Mouse (Mus musculus) heart, adult 2 months (tissue): ENCODE results near the gene Dhrs7b. TPM values are rescaled to one million over a fixed set of nuclear protein-coding genes. Genes with fewer than 3 reads are reported as not detected.

ENCODE experiments used
- DNase-seq, 2 experiments: peaks; one replicate each; pipeline ENCODE4 v3.0.0; 2021
- H3K27ac ChIP-seq: fragments of 200-600 bp; 2 replicates; pipeline ENCODE4 v1.8.1; 2022
- H3K27me3 ChIP-seq: fragments of 200-500 bp; 2 replicates; pipeline ENCODE4 v1.6.1; 2012; ENCODE audit warnings: mild to moderate bottlenecking, low read length, inconsistent platforms, mixed read lengths; ENCODE audit not compliant: control insufficient read depth, insufficient read depth
- H3K36me3 ChIP-seq: fragments of 200-500 bp; 2 replicates; pipeline ENCODE4 v1.6.1; 2012; ENCODE audit warnings: low read length, inconsistent platforms; ENCODE audit not compliant: control insufficient read depth, insufficient read depth
- H3K4me1 ChIP-seq: fragments of 200-500 bp; 2 replicates; pipeline ENCODE4 v1.6.1; 2011; ENCODE audit warnings: low read length; ENCODE audit not compliant: control insufficient read depth, insufficient read depth
- H3K4me3 ChIP-seq: fragments of 200-600 bp; 2 replicates; pipeline ENCODE4 v1.8.1; 2022
- H3K79me2 ChIP-seq: fragments of 200-500 bp; replicated peaks from 2 replicates; pipeline ENCODE4 v1.6.1; 2012; ENCODE audit warnings: mild to moderate bottlenecking, inconsistent platforms, low read length, moderate library complexity, mixed read lengths; ENCODE audit not compliant: control insufficient read depth, insufficient read depth
- H3K9ac ChIP-seq: fragments of 200-500 bp; 2 replicates; pipeline ENCODE4 v1.6.1; 2012; ENCODE audit warnings: low read depth, mild to moderate bottlenecking, control low read depth, inconsistent platforms, low read length, mixed read lengths
- CTCF ChIP-seq: fragments of 200-600 bp; IDR thresholded peaks from 2 replicates; pipeline ENCODE4 v1.8.1; 2022; ENCODE audit warnings: antibody characterized with exemption, mild to moderate bottlenecking, moderate library complexity
- EP300 ChIP-seq: fragments of 200-500 bp; IDR thresholded peaks from 2 replicates; pipeline ENCODE4 v1.6.1; 2011; ENCODE audit warnings: low read depth, low read length, control low read depth; ENCODE audit not compliant: insufficient read depth
- POLR2A ChIP-seq: fragments of 200-500 bp; IDR thresholded peaks from 2 replicates; pipeline ENCODE4 v1.6.1; 2011; ENCODE audit warnings: mild to moderate bottlenecking, low read depth, low read length, control low read depth; ENCODE audit not compliant: insufficient read depth
- whole genome bisulfite sequencing: fragments of 180-500 bp; shearing (Covaris S2); methylation state at CpG from one replicate; pipeline ENCODE4 v1.1.7; 2018; 5-methylcytosine and 5-hydroxymethylcytosine counted together
- intact Hi-C: fragments of 180-260 bp; cut with DNase I; formaldehyde crosslinking; loops from one replicate; pipeline ENCODE4 v1.15.1; 2025
- long read RNA-seq: library from polyadenylated mRNA; stranded (forward); transcript quantifications from one replicate; pipeline ENCODE4 v2.0.0, GENCODE M21; 2021
- polyA plus RNA-seq: library from polyadenylated mRNA; depleted of rRNA; stranded (reverse); fragments of >200 nt; gene quantifications from 2 replicates; pipeline ENCODE4 v1.2.3, GENCODE M21; 2012; rRNA removed
- total RNA-seq, 2 experiments: library from RNA; stranded (reverse); gene quantifications; 2 replicates each; pipeline ENCODE4 v1.2.3; 2021

Gene Dhrs7b
- total RNA-seq (10 to 100 TPM; 20.6 to 21.0 TPM), polyA plus RNA-seq (14.4 and 22.1 TPM in 2 replicates)
- long read RNA-seq, transcript Dhrs7b-201 (7 exons, 1,553 nt), result major isoform, 10 of 13 reads
- long read RNA-seq, partial matches to known transcripts, result 1 of 13 reads
- long read RNA-seq, other reads (novel, unspliced or antisense), result 2 of 13 reads

DNA sequence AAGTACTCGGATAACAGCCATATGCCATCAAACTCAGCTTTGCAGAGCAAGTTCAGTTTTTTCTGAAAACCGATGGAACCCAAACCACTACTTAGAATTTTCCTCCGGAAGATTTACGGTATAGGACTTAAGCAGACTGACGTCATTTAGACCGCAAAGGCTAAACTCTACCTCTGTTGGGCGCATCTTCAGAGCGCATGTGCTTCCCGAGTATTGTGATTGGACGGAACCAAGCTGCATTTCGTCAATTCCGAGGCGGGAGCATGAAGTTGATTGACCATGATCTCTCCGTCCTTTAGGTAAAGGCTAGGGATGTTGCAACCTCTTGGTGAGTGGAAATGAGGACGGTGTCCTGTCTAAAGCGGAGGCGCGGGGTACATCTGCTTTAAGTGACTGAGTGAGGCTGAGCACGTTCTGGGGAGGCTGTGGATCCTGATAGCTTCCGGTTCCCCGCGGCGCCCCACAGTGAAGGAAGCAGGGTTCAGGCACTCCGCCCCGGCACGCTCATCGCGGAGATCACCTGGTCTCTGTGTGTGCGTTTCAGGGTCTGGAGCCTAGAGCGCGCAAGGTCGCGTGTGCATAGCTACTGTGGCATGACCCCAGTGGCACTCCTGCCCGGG is at the start of gene Dhrs7b:
Gene Dhrs7b (plus strand): TSS at position 199 of the 620 bp plus-strand sequence.
- under 1% methylated on average over 34 of the region's 34 CpGs for WGBS
- peaks cover 2% of the 10 kb centered on the region for H3K4me1 ChIP-seq
- intact Hi-C loops, result loop anchor here (2.0 kb wide), 2 partner anchors 48 to 54 kb away; partner anchors contain the start of genes Smcr8, Tmem11 and Top3a
- no peaks in the 10 kb centered on the region for H3K79me2 ChIP-seq
- H3K4me3 ChIP-seq, result peak within 1 kb of the TSS; percentile 65
- peak within 1 kb of the TSS; percentile 69 for H3K9ac ChIP-seq
- peak; percentile 84 to 91 for DNase-seq
- peak within 1 kb of the TSS; percentile 85 for H3K27ac ChIP-seq
- H3K36me3 ChIP-seq, result no peaks in the 10 kb centered on the region
- no peaks in the 10 kb centered on the region for H3K27me3 ChIP-seq
- TF ChIP-seq POLR2A (peak; percentile 80), EP300 (no peak), CTCF (no peak)

DNA sequence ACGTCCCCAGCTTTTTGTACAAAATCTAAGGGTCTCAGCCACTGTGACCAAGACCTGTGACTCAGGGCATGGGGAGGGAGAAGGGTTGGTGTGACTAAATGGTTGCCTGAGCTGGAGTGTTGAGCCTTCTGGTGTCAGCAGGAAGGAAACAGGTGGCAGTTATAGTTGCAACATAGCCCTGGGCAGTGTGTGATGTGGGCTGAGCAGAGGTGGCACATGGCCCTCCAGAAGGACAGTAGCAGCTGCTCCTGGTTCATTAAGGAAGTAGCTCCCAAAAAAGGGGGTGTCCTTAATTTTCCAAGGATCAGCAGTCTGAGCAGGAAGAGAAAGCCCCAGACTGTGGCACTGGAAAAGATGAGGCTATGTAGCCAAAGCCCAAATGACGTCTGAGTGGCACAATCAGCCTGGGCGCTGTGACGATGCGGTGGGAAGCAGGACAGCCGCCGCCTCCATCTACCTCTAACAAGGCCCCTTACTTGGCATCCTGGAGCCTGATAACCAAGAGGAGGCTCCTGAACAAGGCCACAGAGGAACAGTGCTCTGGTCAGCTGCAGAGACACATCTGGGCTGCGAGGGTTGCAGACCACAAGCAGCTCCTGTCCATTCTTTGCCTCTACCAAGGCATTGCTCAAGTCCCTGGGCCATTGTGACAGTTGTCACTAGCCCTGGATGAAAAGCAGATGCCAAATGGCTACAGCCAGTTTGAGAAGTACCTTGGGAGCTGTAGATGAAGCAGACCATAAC is 46.1 kb upstream of the Dhrs7b start:
- Histone ChIP-seq H3K79me2 (peaks cover 2% of the 10 kb centered on the region), H3K27ac (no peak overlapping the region), H3K4me1 (peaks cover 21% of the 10 kb centered on the region), H3K4me3 (no peak overlapping the region), H3K9ac (no peak overlapping the region), H3K27me3 (no peaks in the 10 kb centered on the region), H3K36me3 (peaks cover 31% of the 10 kb centered on the region)
- WGBS, result 84% methylated on average over 8 of the region's 8 CpGs
- intact Hi-C loops, result no loop called here
- no peak for TF ChIP-seq EP300
- TF ChIP-seq POLR2A, result no peak
- TF ChIP-seq CTCF, result no peak
- DNase-seq, result no peak

DNA sequence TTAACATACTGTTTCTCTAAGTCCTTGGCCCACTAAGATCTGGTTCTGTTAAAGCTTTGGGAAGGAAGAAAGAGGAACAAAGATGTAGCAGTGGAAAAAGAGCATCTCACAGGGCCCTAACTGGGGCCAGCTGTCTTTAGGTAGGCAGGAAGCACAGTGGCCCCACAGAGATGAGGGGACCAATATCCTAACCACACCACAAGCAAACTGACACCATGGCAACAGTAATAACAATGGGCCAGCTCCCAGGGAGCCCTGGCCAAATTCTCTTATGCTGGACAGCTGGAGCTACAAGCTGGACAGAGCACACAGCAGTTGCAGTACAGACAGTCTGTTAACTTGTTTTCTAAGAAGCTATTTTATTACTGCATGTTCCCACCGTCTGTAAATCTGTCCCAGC is 42.8 kb upstream of the Dhrs7b start:
- H3K4me3 ChIP-seq, result no peak overlapping the region
- TF ChIP-seq CTCF, result no peak
- TF ChIP-seq EP300, result no peak
- TF ChIP-seq POLR2A, result no peak
- intact Hi-C loops, result no loop called here
- H3K27me3 ChIP-seq, result no peaks in the 10 kb centered on the region
- peaks cover 7% of the 10 kb centered on the region for H3K4me1 ChIP-seq
- no peak overlapping the region for H3K9ac ChIP-seq
- WGBS, result 30% methylated on average over 1 of the region's 1 CpGs
- DNase-seq, result peak; percentile 49 to 63
- H3K27ac ChIP-seq, result no peak overlapping the region
- H3K36me3 ChIP-seq, result peaks cover 18% of the 10 kb centered on the region
- no peaks in the 10 kb centered on the region for H3K79me2 ChIP-seq

DNA sequence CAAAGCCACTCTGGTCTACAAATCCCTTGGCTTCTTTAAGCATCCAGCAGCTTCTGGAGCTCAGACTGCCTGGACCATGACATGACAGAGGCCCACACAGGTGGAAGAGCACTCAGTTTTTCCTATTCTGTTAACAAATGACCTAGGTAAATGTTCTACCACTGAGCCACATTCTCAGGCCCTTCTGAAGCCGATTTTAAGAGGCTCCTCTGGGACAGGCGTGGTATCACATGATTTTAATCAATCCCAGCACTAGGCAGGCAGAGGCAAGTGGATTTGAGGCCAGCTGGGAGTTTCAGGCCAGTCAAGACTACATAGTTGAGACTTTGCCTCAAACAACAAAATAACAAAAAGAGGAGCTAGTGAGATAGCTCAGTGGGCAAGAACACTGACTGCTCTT is 40.0 kb upstream of the Dhrs7b start:
- DNase-seq, result no peak
- H3K27ac ChIP-seq, result no peak overlapping the region
- no peaks in the 10 kb centered on the region for H3K79me2 ChIP-seq
- TF ChIP-seq POLR2A (no peak), EP300 (no peak)
- no peak overlapping the region for H3K4me3 ChIP-seq
- intact Hi-C loops, result no loop called here
- H3K9ac ChIP-seq, result no peak overlapping the region
- H3K27me3 ChIP-seq, result no peaks in the 10 kb centered on the region
- H3K4me1 ChIP-seq, result peaks cover 7% of the 10 kb centered on the region
- H3K36me3 ChIP-seq, result peaks cover 16% of the 10 kb centered on the region
- WGBS, result 73% methylated on average over 2 of the region's 2 CpGs

DNA sequence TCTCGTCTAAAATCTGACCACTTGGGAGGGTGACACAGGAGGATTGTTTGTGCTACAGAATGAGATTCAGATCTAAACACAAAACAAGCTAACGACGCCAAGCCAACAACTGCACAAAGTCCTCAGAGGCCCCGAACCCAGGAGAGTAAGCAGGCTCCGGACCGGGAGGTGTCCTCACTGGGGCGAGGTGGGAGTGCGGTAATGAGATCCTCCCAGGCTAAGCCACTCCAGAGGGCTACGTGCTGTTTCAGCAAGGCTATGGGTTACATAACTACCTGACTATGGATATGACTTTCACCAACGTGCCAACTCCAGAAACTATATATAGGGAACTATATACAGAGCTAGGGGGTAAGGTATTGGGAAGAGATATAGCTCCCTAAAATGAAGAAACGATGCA is 34.1 kb upstream of the Dhrs7b start:
- no peaks in the 10 kb centered on the region for H3K27me3 ChIP-seq
- H3K79me2 ChIP-seq, result no peaks in the 10 kb centered on the region
- intact Hi-C loops, result no loop called here
- H3K4me1 ChIP-seq, result no peaks in the 10 kb centered on the region
- H3K9ac ChIP-seq, result no peak overlapping the region
- DNase-seq, result no peak
- no peaks in the 10 kb centered on the region for H3K36me3 ChIP-seq
- 76% methylated on average over 11 of the region's 11 CpGs for WGBS
- TF ChIP-seq CTCF (no peak), POLR2A (no peak), EP300 (no peak)
- no peak overlapping the region for H3K4me3 ChIP-seq
- H3K27ac ChIP-seq, result no peak overlapping the region

DNA sequence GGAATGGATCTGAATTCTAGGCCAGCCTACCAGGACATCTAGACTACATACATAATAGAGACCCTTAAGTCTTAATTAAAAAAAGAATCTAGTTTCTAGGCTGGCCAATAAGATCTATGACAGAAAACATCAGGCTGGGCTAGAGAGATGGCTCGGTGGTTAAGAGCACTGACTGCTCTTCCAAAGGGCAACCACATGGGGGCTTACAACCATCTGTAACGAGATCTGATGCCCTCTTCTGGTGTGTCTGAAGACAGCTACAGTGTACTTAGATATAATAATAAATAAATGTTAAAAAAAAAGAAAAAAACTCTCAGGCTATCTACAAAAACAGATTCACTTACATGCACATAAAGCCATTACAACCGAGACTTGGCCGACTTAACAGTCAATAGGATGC is 30.5 kb upstream of the Dhrs7b start:
- peak; percentile 18; the same call in 1 of the 2 replicates for TF ChIP-seq CTCF
- no peak for TF ChIP-seq POLR2A
- DNase-seq, result no peak
- H3K79me2 ChIP-seq, result no peaks in the 10 kb centered on the region
- H3K4me1 ChIP-seq, result no peaks in the 10 kb centered on the region
- 85% methylated on average over 4 of the region's 4 CpGs for WGBS
- no peaks in the 10 kb centered on the region for H3K27me3 ChIP-seq
- intact Hi-C loops, result no loop called here
- no peaks in the 10 kb centered on the region for H3K36me3 ChIP-seq
- H3K4me3 ChIP-seq, result no peak overlapping the region
- H3K9ac ChIP-seq, result no peak overlapping the region
- H3K27ac ChIP-seq, result no peak overlapping the region
